Mouse (Mus musculus) liver, embryonic 13.5 days (tissue): ENCODE measurements around the gene Krt75. TPM values are rescaled to one million over a fixed set of nuclear protein-coding genes. Genes with fewer than 3 reads are reported as not detected.
"Not testable (repeated sequence)": the region's sequence is repeated elsewhere in the genome, so short reads cannot be mapped to it uniquely, and the experiment has no call there.

ENCODE experiments used
- ATAC-seq: fragments of 200-750 bp; cut with Nextera tagmentation; 2 replicates; pipeline ENCODE4 v1.8.0; 2017; ENCODE audit warnings: low read depth, mild to moderate bottlenecking, moderate number of reproducible peaks, moderate library complexity
- DNase-seq: peaks from one replicate; pipeline ENCODE4 v3.0.0; 2022
- H3K27ac ChIP-seq: fragments of 300-500 bp; sonication (generic); 2 replicates; pipeline ENCODE4 v1.5.1; 2015; ENCODE audit warnings: moderate library complexity, mild to moderate bottlenecking, inconsistent platforms
- H3K27me3 ChIP-seq: fragments of 300-500 bp; sonication (generic); 2 replicates; pipeline ENCODE4 v1.6.1; 2015; ENCODE audit warnings: mild to moderate bottlenecking, inconsistent platforms
- H3K36me3 ChIP-seq: fragments of 300-500 bp; sonication (generic); 2 replicates; pipeline ENCODE4 v1.6.1; 2015; ENCODE audit warnings: mild to moderate bottlenecking, inconsistent platforms
- H3K4me1 ChIP-seq: fragments of 300-500 bp; sonication (generic); replicated peaks from 2 replicates; pipeline ENCODE4 v1.6.1; 2015; ENCODE audit warnings: inconsistent platforms
- H3K4me2 ChIP-seq: fragments of 300-500 bp; sonication (generic); 2 replicates; pipeline ENCODE4 v1.6.1; 2015; ENCODE audit warnings: inconsistent platforms, mild to moderate bottlenecking, moderate library complexity
- H3K4me3 ChIP-seq: fragments of 300-500 bp; sonication (generic); replicated peaks from 2 replicates; pipeline ENCODE4 v1.5.1; 2015; ENCODE audit warnings: mild to moderate bottlenecking, inconsistent platforms
- H3K9ac ChIP-seq: fragments of 300-500 bp; sonication (generic); 2 replicates; pipeline ENCODE4 v1.6.1; 2015; ENCODE audit warnings: mild to moderate bottlenecking, inconsistent platforms
- H3K9me3 ChIP-seq: fragments of 300-500 bp; sonication (generic); replicated peaks from 2 replicates; pipeline ENCODE4 v1.6.1; 2016; ENCODE audit warnings: inconsistent platforms
- WGBS: fragments of 180-500 bp; shearing (Covaris S2); methylation state at CpG from one replicate; pipeline ENCODE4 v1.1.7; 2015; ENCODE audit not compliant: insufficient replicate concordance; 5-methylcytosine and 5-hydroxymethylcytosine counted together
- polyA plus RNA-seq: library from polyadenylated mRNA; unstranded; fragments of >200 nt; fragmentation: Nextera tagmentation; extraction: Ambion mirVana; gene quantifications from 2 replicates; pipeline ENCODE4 v1.2.1, GENCODE M21; 2015

The Krt75 gene
- polyA plus RNA-seq, 1 experiment from 2014 or later: not detected

DNA sequence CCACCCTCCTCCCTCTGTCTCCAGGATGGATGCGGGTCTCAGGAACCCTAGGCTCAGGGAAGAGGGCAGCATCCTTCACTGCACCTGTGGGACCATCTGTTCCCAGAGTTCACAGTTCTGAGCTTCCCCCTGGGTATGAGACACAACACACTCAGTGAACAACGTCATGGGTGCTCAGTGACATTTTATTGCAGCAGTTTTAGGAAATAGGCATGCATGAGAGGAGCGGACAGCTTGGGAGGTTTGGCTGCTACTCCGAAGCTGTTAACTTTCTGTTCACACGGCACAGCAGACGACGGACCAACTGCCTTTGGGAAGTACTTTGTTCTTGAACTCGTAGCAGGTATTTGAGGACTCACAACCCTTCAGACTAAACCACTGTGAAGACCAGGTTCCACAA, 21.5 kb downstream of the Krt75 start:
- H3K9ac ChIP-seq: no peak overlapping the region
- H3K4me1 ChIP-seq: no peaks in the 10 kb centered on the region
- no peak overlapping the region for H3K27ac ChIP-seq
- DNase-seq (no peak), ATAC-seq (no peak)
- no peak overlapping the region for H3K4me3 ChIP-seq
- H3K4me2 ChIP-seq: no peak overlapping the region
- no peaks in the 10 kb centered on the region for H3K9me3 ChIP-seq
- H3K36me3 ChIP-seq: no peaks in the 10 kb centered on the region
- whole genome bisulfite sequencing: 72% methylated on average over 8 of the region's 8 CpGs
- H3K27me3 ChIP-seq: peaks cover 21% of the 10 kb centered on the region

GRCm38 (mm10) chr15:101550567-101550966, 23.1 kb downstream of the Krt75 start, which contains the start of gene Krt82:
Gene Krt82 (minus strand): TSS chr15:101550667.
- Histone ChIP-seq H3K27me3 (peaks cover 21% of the 10 kb centered on the region), H3K36me3 (no peaks in the 10 kb centered on the region), H3K4me3 (no peak within 1 kb of the TSS), H3K9me3 (no peaks in the 10 kb centered on the region), H3K9ac (no peak within 1 kb of the TSS), H3K4me2 (no peak within 1 kb of the TSS), H3K27ac (no peak within 1 kb of the TSS), H3K4me1 (no peaks in the 10 kb centered on the region)
- 72% methylated on average over 7 of the region's 7 CpGs for WGBS
- DNase-seq (no peak), ATAC-seq (no peak)

- DNase-seq (no peak), ATAC-seq (no peak)
- Histone ChIP-seq H3K4me2 (no peak overlapping the region), H3K9ac (no peak overlapping the region), H3K27me3 (no peaks in the 10 kb centered on the region), H3K9me3 (no peaks in the 10 kb centered on the region), H3K36me3 (no peaks in the 10 kb centered on the region), H3K4me3 (no peak overlapping the region), H3K4me1 (no peaks in the 10 kb centered on the region), H3K27ac (no peak overlapping the region)
- 50% methylated on average over 3 of the region's 3 CpGs for WGBS
Observed at GRCm38 (mm10) chr15:101544478-101544877, 29.2 kb downstream of the Krt75 start.

DNA sequence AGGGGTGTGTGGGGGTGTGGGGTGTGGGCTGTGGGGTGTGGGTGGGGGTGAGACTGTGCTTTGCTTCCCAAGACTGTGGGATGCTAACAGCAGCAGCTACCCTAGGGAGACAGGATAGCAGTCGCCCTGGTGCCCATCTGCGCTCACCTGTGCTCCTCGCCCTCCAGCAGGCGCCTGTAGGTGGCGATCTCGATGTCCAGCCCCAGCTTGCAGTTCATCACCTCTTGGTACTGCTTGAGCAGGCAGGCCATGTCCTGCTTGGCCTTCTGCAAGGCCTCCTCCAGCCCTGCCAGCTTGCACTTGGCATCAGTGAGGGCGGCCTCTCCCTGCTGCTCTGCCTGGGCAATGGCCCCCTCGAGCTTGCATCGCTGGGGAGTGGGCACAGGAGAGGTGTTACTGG, 31.2 kb downstream of the Krt75 start:
- no peak overlapping the region for H3K4me2 ChIP-seq
- H3K4me3 ChIP-seq: no peak overlapping the region
- WGBS: 59% methylated on average over 8 of the region's 9 CpGs
- no peaks in the 10 kb centered on the region for H3K9me3 ChIP-seq
- no peaks in the 10 kb centered on the region for H3K27me3 ChIP-seq
- no peaks in the 10 kb centered on the region for H3K4me1 ChIP-seq
- DNase-seq (no peak), ATAC-seq (no peak)
- H3K36me3 ChIP-seq: no peaks in the 10 kb centered on the region
- H3K27ac ChIP-seq: no peak overlapping the region
- H3K9ac ChIP-seq: no peak overlapping the region

DNA sequence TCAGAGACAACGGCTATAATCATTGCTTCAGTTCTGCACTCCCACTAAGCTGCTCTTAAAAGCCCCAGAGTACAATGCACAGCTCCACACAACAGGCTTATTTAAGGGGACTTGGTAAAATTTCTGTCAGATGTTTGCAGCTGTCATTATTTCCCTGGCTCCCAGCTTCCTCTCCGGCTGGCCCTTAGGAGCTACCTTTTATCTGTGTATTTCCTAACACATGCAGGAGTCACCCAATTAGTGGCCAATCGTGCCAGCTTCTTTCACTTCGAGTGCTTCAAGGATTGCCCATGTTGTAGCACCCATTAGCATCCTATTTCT, 35.2 kb downstream of the Krt75 start:
- no peak for DNase-seq
- no peak for ATAC-seq
- Histone ChIP-seq H3K9ac (no peak overlapping the region), H3K9me3 (no peaks in the 10 kb centered on the region), H3K4me2 (no peak overlapping the region), H3K36me3 (no peaks in the 10 kb centered on the region), H3K4me3 (no peak overlapping the region), H3K27me3 (no peaks in the 10 kb centered on the region), H3K4me1 (no peaks in the 10 kb centered on the region), H3K27ac (no peak overlapping the region)
- WGBS: 56% methylated on average over 4 of the region's 4 CpGs

DNA sequence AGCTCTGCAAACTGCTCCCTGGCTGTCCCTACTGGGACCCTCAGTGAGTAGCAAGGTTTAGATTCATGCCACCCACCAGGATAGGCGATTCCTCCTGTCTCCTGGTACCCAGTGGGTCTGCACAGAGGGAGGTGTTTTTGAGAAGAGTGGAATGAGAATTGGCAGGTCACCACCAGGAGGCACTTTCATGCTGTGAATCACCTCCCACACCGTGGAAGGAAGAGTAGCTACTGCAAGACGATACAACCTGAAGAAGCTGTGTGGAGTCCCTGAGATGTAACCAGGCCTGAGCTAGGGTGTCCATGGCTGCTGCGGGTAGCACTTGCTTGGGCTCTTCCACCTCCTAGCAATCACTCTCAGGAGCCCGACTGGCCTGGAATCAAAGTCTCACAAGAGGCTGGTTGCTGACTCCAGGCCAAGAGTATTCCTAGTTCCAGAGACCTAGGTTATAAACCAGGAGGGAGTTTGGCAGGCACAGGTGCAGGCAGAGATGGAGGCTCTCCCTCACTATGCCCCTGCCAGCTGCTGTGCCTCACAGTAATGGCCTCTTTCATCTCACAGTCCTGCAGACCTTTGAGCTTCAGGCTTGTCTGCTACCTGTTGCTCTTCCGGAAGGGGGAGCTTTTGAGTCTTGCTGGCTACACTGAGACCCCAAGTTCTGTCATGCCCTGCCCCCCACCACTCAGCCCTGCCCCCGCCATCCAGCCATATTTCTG, 35.7 kb downstream of the Krt75 start:
- Histone ChIP-seq H3K4me3 (no peak overlapping the region), H3K27me3 (no peaks in the 10 kb centered on the region), H3K4me2 (no peak overlapping the region), H3K27ac (no peak overlapping the region), H3K36me3 (no peaks in the 10 kb centered on the region), H3K9me3 (no peaks in the 10 kb centered on the region), H3K4me1 (no peaks in the 10 kb centered on the region), H3K9ac (no peak overlapping the region)
- ATAC-seq (no peak), DNase-seq (no peak)
- 32% methylated on average over 7 of the region's 7 CpGs for WGBS

DNA sequence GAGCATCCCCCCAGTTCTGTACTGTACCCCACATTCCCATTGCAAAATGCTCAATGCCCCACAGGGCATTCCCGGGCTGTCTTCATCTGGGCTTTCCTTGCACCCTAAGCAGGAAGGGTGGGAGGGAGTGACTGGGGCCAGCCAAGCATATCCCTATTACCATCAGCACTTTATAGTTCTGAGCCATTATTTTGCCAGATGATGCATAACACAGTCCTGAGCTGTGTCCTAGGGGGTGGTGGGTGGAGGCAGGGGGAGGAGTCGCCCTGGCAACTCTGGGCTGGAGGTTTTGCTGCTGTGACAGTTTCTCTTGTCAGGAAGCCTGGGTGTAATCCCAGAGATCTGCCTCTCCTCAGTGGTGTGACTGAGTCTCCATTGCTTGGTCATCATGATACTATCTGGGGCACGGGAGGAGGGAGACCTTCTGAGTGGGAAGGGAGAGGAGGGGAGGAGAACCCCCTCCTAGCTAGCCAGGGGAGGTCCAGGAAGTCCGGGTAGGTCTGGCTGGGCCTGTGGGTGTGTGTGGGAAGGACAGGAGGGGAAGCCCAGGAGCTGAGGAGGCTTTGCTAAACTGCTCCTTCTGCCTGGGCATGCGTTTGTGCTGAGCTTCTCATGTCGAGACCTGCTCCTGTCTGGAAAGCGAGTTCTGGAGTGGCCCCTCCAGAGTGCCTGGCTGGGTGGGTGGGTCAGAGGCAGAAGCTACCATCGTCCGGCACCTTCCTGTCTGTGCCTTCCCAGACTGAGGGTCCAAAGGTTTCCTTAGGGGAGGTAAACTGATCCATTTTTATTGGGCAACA, 37.5 kb downstream of the Krt75 start:
- Histone ChIP-seq H3K4me3 (no peak overlapping the region), H3K4me1 (no peaks in the 10 kb centered on the region), H3K4me2 (no peak overlapping the region), H3K36me3 (no peaks in the 10 kb centered on the region), H3K27ac (no peak overlapping the region), H3K9me3 (no peaks in the 10 kb centered on the region), H3K9ac (no peak overlapping the region), H3K27me3 (no peaks in the 10 kb centered on the region)
- 34% methylated on average over 9 of the region's 9 CpGs for WGBS
- DNase-seq: no peak
- no peak for ATAC-seq

GRCm38 (mm10) chr15:101532720-101533119, 41.0 kb downstream of the Krt75 start, which contains the start of gene Krt84:
Gene Krt84 (minus strand): TSS chr15:101532820.
- Histone ChIP-seq H3K27me3 (no peaks in the 10 kb centered on the region), H3K9me3 (no peaks in the 10 kb centered on the region), H3K4me2 (no peak within 1 kb of the TSS), H3K9ac (no peak within 1 kb of the TSS), H3K36me3 (no peaks in the 10 kb centered on the region), H3K4me1 (no peaks in the 10 kb centered on the region), H3K4me3 (no peak within 1 kb of the TSS), H3K27ac (no peak within 1 kb of the TSS)
- DNase-seq (no peak), ATAC-seq (no peak)
- WGBS: 69% methylated on average over 7 of the region's 7 CpGs

GRCm38 (mm10) chr15:101522556-101523232, 51.0 kb downstream of the Krt75 start:
- no peak overlapping the region for H3K27ac ChIP-seq
- H3K9ac ChIP-seq: no peak overlapping the region
- 48% methylated on average over 4 of the region's 4 CpGs for WGBS
- DNase-seq (no peak), ATAC-seq (no peak)
- H3K4me3 ChIP-seq: no peak overlapping the region
- H3K27me3 ChIP-seq: 0 out of 2 replicates have a peak, but pooled peaks cover 5% of the 10 kb centered on the region
- H3K9me3 ChIP-seq: no peaks in the 10 kb centered on the region
- no peak overlapping the region for H3K4me2 ChIP-seq
- no peaks in the 10 kb centered on the region for H3K36me3 ChIP-seq
- no peaks in the 10 kb centered on the region for H3K4me1 ChIP-seq

- Histone ChIP-seq H3K36me3 (no peaks in the 10 kb centered on the region), H3K4me3 (no peak overlapping the region), H3K9me3 (no peaks in the 10 kb centered on the region), H3K27ac (no peak overlapping the region), H3K4me1 (no peaks in the 10 kb centered on the region), H3K9ac (no peak overlapping the region), H3K27me3 (0 out of 2 replicates have a peak, but pooled peaks cover 5% of the 10 kb centered on the region), H3K4me2 (no peak overlapping the region)
- 17% methylated on average over 2 of the region's 2 CpGs for WGBS
- DNase-seq: no peak
- no peak for ATAC-seq
Observed at GRCm38 (mm10) chr15:101519792-101520191, 53.9 kb downstream of the Krt75 start.

GRCm38 (mm10) chr15:101517161-101517560, 56.5 kb downstream of the Krt75 start, which contains the start of gene Gm49425:
Gene Gm49425 (minus strand): TSS chr15:101517261.
- not testable (repeated sequence) for H3K4me1 ChIP-seq, H3K27me3 ChIP-seq, DNase-seq, H3K9me3 ChIP-seq, H3K27ac ChIP-seq, H3K4me2 ChIP-seq, H3K4me3 ChIP-seq, H3K36me3 ChIP-seq, H3K9ac ChIP-seq, ATAC-seq
- WGBS: 51% methylated on average over 2 of the region's 2 CpGs
